Mouse (Mus musculus) G1E-ER4 (cell line): Measurements from ENCODE around the gene Dclre1b. TPM values are rescaled to one million over a fixed set of nuclear protein-coding genes. Genes with fewer than 3 reads are reported as not detected.

Source experiments
- GATA1 ChIP-seq: IDR thresholded peaks from one replicate; pipeline ENCODE4 v1.8.0; 2012; ENCODE audit warnings: low read length, inconsistent platforms
- polyA plus RNA-seq: library from polyadenylated mRNA; stranded (reverse); fragments of >175 nt; gene quantifications from 2 replicates; pipeline ENCODE4 v1.2.3, GENCODE M21; 2012

Gene Dclre1b
- polyA plus RNA-seq, 1 experiment, result 4.4 TPM

DNA sequence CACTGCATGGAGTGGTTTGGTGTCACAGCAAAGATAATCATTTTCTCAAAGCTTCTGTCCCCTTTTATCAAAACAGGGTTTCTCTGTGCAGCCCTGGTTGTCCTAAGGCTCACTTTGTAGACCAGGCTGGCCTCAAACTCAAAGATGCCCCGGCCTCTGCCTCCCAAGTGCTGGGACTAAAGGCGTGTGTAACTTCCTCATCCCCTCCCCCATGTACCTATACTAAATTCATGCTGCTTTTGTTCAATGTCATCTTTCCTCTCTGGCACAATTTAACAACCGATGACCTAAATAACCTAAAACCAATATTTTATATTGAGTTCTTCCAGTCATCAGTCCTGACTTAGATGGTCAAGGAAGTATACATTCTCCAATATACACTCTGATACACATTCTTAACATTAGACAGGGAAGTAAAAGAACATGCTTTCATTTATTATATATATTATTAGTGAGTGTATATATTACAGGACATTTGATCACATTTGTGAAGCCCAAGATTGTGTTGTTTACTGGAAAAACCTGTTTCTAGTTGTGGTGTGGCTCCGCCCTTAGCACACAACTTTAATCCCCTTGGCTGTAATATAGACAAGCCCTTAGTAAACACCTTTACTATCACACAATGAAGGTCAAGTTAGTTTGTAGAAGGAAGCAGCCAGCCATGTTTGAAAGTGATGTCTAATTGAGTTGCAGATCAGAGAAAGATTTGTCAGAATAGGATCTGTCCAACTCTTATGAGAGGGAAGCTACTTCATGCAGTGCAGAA lies 26.2 kb downstream of the Dclre1b start:
- TF ChIP-seq GATA1, result no peak

DNA sequence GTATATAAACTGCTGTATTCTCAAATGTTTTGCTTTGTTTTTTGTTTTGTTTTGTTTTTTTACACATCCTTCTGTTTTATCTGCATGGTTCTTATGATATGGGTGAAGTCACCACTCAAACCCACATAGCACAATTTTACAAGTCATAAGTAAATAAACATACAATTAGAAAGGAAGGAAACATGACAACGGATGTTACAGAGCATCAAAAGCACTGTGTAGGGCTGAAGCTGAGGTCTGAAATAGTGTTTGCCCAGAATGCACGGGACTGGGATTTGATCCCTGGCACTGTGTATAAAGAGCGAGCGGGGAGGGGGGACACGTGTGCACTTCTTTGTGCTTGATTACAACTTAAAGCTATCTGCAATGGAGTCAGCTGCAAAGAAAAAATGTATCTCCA lies 28.5 kb downstream of the Dclre1b start:
- no peak for TF ChIP-seq GATA1

DNA sequence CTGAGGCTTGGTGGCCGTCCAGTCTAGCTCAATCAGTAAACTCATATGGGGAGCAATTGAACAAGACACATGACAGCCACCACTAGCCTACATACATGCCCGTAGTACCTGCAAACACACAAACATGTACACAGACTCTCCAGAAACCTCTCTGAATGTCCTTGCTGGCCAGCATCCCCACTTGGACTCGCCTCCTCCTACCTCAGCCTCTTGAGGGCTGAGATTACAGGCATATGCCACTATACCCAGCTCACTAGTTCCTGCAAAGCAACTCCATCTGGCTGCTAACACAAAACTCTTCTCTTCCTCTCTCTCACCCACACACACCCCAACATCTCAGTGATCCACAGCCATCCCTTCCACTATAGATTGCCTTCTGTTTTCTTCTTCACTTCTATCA lies 29.0 kb downstream of the Dclre1b start:
- TF ChIP-seq GATA1, result no peak

DNA sequence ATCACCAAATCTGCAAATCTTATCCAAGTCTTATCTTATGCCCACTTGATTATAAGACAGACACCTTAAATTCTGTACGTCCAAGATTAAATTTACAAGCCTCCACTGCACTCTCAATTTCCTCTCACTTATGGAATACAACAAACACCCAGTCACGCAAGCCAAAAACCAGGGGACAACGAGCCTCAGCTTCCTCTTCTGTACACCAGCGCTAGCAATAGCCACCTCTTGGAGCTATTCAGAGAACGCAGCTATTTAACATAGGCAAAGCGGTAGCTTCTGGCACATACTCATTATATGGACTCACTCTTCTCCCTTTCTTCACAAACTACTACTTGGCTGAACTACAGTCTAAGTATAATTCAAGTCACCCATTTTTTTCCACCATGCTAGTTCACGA lies 30.1 kb downstream of the Dclre1b start:
- TF ChIP-seq GATA1, result no peak

DNA sequence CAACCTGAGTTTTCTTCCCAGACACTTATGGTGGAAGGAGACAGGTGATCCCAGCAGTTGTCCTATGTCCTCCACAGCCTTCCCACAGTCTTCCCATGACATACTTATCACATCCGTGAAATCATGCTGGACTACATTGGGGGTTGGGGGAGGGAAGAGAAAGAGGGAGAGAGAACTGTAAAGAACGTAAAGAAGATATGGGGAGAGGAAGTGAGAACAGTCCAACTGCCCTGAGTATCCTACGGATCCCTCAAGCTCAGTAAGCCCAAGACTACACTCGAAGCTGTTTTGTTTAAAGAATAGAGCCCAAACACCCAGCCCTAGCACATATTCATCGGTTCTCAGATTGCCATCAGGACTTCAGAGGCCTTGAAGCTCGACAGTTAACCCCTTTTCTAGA lies 30.6 kb downstream of the Dclre1b start:
- TF ChIP-seq GATA1, result no peak

DNA sequence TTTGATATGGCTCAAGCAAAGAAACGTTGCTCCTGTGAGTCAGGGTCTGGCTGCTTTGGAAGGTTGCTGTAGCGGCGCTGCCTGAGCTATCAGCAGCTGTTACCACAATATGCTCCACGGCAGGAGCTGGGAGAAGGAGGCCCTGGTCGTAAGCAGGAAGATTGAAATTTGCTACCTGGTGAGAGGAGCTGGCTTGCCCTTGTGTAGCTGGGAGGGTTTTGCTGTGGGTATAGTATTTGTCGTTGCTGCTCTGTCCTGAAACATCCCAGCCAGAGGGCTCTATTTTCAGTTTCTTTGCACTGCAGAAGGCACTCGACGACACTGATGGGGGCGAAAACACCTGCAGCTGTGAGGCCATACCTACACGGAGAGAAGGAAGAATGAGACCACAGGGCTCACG lies 31.3 kb downstream of the Dclre1b start:
- no peak for TF ChIP-seq GATA1

DNA sequence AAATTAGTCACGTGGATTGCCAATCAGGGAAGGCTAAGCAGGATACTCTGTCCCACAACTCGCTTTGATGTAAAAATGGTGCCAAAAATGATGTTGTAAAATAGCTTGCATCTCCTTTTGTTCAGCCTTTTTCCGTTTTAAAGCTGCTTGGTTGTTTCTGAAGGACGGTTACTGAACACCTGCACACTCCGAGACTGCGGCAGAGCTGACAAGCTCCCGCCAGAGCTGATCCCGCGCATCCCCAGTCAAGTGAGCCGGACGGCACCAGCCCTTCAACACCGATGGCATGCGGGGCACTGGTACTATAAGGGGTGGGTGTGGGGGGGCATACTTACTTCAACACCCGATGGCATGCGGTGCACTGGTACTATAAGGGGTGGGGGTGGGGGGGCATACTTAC lies 35.2 kb downstream of the Dclre1b start:
- no peak for TF ChIP-seq GATA1

DNA sequence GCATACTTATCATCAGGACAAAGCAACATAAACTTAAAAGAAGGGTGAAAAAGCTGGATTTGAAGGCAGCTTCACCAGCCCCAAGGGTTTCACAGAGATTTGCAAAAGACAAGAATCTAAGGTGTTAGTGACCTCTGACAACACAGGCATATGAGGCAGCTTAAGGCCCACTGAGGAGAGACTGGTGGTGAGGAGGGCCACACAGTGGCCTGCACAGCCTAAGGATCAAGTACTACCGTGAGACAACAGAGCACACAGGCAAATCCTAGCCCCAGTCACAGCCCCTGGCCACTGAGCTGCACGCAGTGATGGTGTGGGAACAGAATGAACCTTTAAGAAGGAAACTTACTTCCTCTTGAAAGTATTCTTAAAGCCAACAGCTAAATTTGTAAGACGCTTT lies 35.7 kb downstream of the Dclre1b start:
- no peak for TF ChIP-seq GATA1

DNA sequence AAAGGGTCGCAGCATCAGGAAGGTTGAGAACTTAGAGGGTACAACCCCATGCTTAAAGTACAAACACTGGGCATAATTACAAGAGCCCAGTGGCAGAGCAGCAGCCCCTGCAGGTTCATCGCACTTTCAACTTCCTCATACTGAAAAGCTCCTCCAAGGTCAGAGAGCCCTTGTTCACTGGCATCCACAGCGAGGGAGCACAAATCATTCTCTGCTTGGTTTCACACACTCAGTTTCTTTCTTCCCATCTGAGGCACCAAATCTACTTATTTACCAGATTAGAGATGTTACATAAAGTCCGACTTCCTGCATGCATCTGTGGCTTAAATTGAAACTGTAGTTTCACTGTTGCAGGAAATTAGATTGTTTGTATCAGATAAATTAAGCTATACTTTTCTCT lies 36.4 kb downstream of the Dclre1b start:
- TF ChIP-seq GATA1, result no peak

DNA sequence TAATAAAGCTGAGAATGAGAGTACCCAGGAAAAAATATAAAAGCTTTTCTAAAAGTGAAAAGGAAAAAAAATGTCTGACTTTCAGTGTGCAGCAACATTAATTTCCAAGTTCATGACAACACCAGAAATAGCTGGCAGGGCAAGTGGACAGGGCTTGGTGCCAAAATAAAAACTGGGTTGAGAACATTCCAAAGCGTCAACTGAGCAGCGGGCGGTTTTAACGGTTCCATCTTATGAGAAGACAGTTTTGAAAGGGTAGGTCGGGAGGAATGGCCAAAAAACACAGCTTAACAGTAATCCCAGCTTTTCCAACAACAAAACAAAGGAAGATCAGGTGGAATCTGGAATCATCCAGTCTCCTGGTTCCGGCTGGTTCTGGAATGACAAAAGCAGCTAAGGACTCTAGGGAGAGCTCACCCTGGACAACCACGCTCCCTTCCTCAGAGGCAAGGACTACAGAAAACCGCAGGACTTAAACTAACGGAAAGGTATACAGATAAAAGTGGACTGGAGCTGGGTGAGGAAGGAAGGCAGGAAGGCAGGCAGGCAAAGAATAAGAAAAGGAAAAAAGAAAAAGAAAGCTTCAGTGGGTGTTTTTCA lies 37.6 kb downstream of the Dclre1b start:
- TF ChIP-seq GATA1, result no peak

DNA sequence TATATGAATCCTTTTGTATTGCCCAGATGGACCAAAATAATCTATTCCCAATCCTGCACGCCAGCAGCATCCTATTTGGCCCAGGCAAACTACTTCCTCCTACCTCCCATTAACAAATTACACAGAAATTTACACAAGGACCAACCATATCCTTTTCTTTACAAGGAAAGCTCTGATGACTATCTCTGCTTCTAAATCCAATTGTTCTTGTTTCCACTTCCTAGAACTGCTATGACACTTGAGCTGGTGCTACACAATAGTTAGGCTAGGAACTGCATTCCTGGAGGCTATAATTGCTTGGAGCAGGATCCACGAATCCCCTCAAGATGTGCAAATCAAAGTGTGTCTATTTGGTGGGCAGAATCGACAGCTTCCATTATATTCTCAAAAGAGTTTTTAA lies 42.5 kb downstream of the Dclre1b start:
- TF ChIP-seq GATA1, result no peak

DNA sequence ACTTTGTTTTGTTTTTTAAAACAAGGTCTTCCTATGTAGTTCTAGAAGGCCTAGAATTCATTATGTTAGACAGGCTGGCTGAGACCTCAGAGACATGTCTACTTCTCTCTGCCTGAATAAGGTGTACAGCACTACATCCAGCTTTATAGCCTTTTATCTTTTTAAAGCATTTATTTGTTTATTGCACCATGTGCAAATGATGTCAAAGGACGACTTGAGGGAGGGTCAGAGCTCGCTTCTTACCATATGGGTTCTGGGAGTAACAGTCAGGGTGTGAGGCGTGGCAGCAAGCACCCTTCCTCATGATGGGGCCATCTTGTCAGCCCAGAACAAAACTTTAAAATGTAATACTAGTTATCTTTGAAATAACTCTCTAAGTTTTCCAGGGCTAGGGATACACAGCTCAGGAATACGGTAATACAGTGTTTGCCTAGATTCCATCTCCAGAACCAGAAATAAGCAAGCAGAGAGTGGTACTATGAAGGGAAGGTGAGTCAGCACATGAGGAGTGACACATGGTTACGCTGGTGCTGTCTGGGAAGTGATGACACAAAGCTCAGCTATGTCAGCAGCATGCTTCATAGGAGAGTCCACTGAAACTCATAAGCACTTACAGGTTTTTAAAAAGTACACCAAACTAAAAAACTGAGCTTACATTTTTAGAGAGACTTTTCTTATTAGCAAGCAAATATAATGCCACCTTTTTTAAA lies 49.8 kb downstream of the Dclre1b start:
- TF ChIP-seq GATA1, result no peak

DNA sequence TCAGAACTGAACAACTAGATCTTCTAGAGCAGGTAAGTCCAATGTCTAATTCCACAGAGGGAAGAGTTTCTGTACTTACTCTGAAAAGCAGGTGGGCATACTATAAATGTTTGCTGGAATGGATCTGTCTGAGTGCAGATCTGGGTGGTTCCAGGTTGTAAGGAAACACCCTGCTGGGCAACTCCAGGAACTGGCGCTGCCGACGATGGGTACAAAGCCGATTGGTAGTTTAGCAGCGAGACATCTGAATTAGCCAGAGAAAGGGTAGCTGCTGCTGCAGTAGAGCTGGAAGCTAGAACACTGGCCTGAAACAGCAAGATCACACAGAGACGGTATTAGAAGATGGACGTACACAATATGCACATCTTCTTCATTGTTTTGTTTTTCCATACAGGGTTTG lies 50.8 kb downstream of the Dclre1b start:
- TF ChIP-seq GATA1, result no peak

DNA sequence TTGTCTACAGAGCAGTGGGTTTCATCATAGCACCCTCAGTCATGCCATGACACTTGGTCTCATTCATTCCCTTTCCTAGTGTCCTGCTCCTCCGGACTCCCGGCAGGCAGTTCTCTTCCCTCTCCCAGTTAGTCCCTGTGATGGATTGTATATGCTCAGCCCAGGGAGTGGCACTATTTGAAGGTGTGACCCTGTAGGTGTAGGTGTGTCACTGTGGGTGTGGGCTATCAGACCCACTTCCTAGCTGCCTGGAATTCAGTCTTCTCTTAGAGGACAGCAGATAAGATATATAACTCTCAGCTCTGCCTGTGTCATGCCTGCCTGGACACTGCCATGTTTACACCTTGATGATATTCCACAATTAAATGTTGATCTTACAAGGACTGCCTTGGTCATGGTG lies 52.3 kb downstream of the Dclre1b start:
- no peak for TF ChIP-seq GATA1

DNA sequence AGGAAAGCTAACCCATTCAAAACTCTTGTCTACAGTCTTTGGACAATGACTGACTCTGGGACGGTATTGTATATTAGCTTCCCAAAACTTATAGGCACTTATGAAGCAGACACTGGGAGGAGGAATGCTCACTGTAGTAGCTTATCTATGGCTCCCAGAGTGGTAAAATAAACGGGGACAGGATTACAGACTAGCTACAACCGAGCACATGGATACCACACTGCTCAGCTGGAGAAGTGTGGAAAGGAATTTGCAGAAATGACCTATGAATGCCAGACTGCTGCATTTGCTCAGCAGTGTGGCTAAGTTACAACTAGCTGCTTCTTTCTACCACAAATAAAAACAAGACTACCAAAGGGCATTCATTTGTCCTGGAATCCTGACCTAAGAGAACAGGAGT lies 53.9 kb downstream of the Dclre1b start:
- no peak for TF ChIP-seq GATA1

DNA sequence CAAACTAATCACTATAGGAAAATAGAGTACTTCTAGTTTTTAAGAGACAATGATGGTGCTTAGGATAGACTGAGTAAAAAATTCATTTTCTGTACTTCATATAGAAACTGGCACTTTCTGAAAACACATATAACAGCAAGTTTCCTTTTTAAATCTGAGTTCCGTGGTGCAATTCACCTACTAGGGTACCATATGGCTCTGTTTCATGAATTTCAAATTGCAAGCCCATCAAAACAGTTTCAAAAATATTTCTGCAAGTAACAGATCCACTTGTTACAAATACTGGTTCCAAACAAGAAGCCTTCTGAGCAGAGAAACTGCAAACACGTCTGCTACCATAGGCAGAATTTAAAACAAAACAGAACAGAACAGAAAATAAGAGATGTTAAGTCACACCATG lies 57.7 kb downstream of the Dclre1b start:
- no peak for TF ChIP-seq GATA1

Other genes with a start within 250 kb of the Dclre1b start
- not detected in 2 replicates for gene Syt6, start 234.2 kb downstream of the Dclre1b start, polyA plus RNA-seq
- not detected in 2 replicates for gene Atg4a-ps, start 163.4 kb downstream of the Dclre1b start, polyA plus RNA-seq
- gene Olfml3, start 71.4 kb downstream of the Dclre1b start, polyA plus RNA-seq, result not detected in 2 replicates
- gene Gm10964, start 70.1 kb downstream of the Dclre1b start, polyA plus RNA-seq, result not detected in 2 replicates
- gene Hipk1, start 17.9 kb downstream of the Dclre1b start, polyA plus RNA-seq, result 40.3 and 42.2 TPM in 2 replicates
- 2.0 and 4.5 TPM in 2 replicates for gene Ap4b1, start 76 bp upstream of the Dclre1b start, polyA plus RNA-seq
- 0.12 TPM in 2 replicates for gene Gm43064, start 129 bp upstream of the Dclre1b start, polyA plus RNA-seq
- not detected in 2 replicates for gene Bcl2l15, start 23.2 kb upstream of the Dclre1b start, polyA plus RNA-seq
- not detected in 2 replicates for gene Ptpn22, start 50.4 kb upstream of the Dclre1b start, polyA plus RNA-seq
- gene Rsbn1, start 104.7 kb upstream of the Dclre1b start, polyA plus RNA-seq, result 14.0 and 18.6 TPM in 2 replicates
- gene Phtf1, start 158.7 kb upstream of the Dclre1b start, polyA plus RNA-seq, result 15.1 and 20.0 TPM in 2 replicates